Mouse (Mus musculus): ENCODE measurements around the gene Adamtsl1. TPM values are rescaled to one million over a fixed set of nuclear protein-coding genes. Genes with fewer than 3 reads are reported as not detected.
A peak's percentile ranks its signal among the peaks of the same experiment; 100 is the strongest.

Adamtsl1 gene
- polyA plus RNA-seq, 1 experiment = 5.2 TPM

DNA sequence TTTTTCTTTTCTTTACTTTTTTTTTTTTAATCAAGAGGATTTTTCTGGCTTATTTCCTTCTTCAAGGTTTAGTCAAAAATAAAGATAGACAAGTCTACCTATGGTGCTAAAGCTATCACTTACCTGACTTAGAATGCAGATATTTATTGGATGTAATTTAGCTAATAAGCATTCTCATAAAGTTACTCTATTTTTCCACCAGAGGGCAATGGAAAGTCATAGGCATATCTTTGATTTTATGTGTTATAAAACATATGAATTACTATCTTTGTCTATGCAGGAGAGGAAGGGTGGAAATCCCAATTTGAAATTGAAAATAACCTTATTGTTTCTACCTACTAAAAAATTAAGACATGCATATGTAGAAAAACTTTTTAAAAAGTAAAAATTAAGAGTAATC lies 418.2 kb downstream of the Adamtsl1 start:
- DNase-seq = no peak
- Histone ChIP-seq H3K27me3 (replicated peaks; ENCODE audit: control insufficient read depth, insufficient read depth, low read length) (no peaks in the 10 kb centered on the region), H3K36me3 (ENCODE audit: control insufficient read depth, insufficient read depth, low read length) (no peaks in the 10 kb centered on the region), H3K27ac (ENCODE audit: insufficient read depth, low read depth, low read length) (no peak overlapping the region), H3K4me1 (ENCODE audit: control insufficient read depth, insufficient read depth, low read length) (no peaks in the 10 kb centered on the region), H3K4me3 (ENCODE audit: insufficient read depth, low read depth, low read length) (no peak overlapping the region)
- no peak for TF ChIP-seq CTCF (conservative IDR thresholded peaks at IDR 0.05; ENCODE audit: insufficient read depth, insufficient read length, low read depth, low read length)
- TF ChIP-seq POLR2A (IDR thresholded peaks at IDR 0.05; ENCODE audit: low read depth, low read length) = no peak

DNA sequence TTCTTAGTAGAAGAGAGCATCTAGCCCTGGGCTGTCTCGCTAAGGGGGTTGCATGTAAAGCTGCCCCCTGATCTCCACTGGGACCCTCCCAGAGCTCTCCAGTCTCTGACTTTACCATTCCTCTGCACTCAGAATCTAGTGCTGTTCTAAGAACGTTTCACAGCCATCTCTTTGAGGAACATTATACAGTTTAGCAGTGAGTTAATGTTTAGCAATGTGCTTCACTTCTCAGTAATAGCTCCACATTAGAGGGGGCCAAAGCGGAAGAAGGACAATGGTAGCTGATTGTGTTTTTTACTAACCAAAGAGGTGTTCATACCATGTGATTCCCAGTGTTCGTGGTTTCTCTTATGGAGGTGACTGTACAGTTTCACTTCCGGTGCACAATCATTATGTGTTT lies 425.5 kb downstream of the Adamtsl1 start:
- 42% methylated on average over 5 of the region's 5 CpGs for WGBS
- DNase-seq = peak; percentile 34
- no peak overlapping the region for H3K4me3 ChIP-seq (ENCODE audit: insufficient read depth, low read depth, low read length)
- no peaks in the 10 kb centered on the region for H3K4me1 ChIP-seq (ENCODE audit: control insufficient read depth, insufficient read depth, low read length)
- TF ChIP-seq POLR2A (IDR thresholded peaks at IDR 0.05; ENCODE audit: low read depth, low read length) (no peak), CTCF (conservative IDR thresholded peaks at IDR 0.05; ENCODE audit: insufficient read depth, insufficient read length, low read depth, low read length) (no peak)
- H3K27me3 ChIP-seq (replicated peaks; ENCODE audit: control insufficient read depth, insufficient read depth, low read length) = no peaks in the 10 kb centered on the region
- no peak overlapping the region for H3K27ac ChIP-seq (ENCODE audit: insufficient read depth, low read depth, low read length)
- H3K36me3 ChIP-seq (ENCODE audit: control insufficient read depth, insufficient read depth, low read length) = no peaks in the 10 kb centered on the region

DNA sequence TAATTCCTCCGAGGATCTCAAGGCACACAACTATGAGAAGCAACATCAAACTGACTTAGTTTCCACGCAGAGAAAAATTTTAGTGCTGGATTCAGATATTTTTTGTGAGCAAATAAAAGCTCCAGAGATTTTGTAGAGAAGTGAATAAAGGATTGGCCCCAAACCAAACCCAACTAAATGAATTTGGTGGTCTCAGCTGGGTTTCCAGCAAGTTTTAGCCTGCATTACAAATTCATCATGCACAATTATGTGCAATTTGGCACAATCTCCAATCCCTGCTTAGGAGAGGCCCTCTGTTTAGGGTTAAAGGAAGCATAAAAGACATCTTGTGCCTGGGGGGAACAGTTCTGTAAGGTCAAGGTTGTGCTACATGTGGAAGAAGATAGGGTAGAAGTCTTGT lies 427.9 kb downstream of the Adamtsl1 start:
- Histone ChIP-seq H3K27me3 (replicated peaks; ENCODE audit: control insufficient read depth, insufficient read depth, low read length) (no peaks in the 10 kb centered on the region), H3K36me3 (ENCODE audit: control insufficient read depth, insufficient read depth, low read length) (no peaks in the 10 kb centered on the region), H3K4me1 (ENCODE audit: control insufficient read depth, insufficient read depth, low read length) (no peaks in the 10 kb centered on the region), H3K4me3 (ENCODE audit: insufficient read depth, low read depth, low read length) (no peak overlapping the region), H3K27ac (ENCODE audit: insufficient read depth, low read depth, low read length) (no peak overlapping the region)
- 88% methylated on average over 2 of the region's 2 CpGs for WGBS
- DNase-seq = no peak
- TF ChIP-seq POLR2A (IDR thresholded peaks at IDR 0.05; ENCODE audit: low read depth, low read length) = no peak
- no peak for TF ChIP-seq CTCF (conservative IDR thresholded peaks at IDR 0.05; ENCODE audit: insufficient read depth, insufficient read length, low read depth, low read length)

DNA sequence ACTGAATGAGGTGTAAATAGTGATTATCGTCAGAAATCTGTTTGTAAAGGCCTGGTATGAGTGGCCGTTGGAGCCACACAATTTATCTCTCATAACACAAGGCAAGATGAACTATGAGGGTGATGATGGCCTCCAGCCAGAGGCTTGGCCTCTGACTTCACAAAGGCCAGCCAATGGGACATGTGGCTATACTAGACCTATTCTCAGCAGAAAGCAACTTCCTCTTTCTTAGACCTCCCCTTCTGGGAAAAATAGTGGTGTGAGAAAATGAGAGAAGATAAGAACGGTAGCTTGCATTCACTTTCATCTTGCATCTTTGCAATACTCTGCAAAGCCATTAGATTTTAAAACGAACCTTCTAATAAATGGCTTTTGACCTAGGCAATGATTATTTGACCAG lies 439.6 kb downstream of the Adamtsl1 start:
- Histone ChIP-seq H3K4me3 (ENCODE audit: insufficient read depth, low read depth, low read length) (no peak overlapping the region), H3K36me3 (ENCODE audit: control insufficient read depth, insufficient read depth, low read length) (no peaks in the 10 kb centered on the region), H3K4me1 (ENCODE audit: control insufficient read depth, insufficient read depth, low read length) (peaks cover under 1% of the 10 kb centered on the region; the same call in 1 of the 2 replicates), H3K27ac (ENCODE audit: insufficient read depth, low read depth, low read length) (no peak overlapping the region), H3K27me3 (replicated peaks; ENCODE audit: control insufficient read depth, insufficient read depth, low read length) (no peaks in the 10 kb centered on the region)
- 74% methylated on average over 4 of the region's 4 CpGs for WGBS
- TF ChIP-seq POLR2A (IDR thresholded peaks at IDR 0.05; ENCODE audit: low read depth, low read length) = no peak
- no peak for TF ChIP-seq CTCF (conservative IDR thresholded peaks at IDR 0.05; ENCODE audit: insufficient read depth, insufficient read length, low read depth, low read length)
- DNase-seq = peak; percentile 57

DNA sequence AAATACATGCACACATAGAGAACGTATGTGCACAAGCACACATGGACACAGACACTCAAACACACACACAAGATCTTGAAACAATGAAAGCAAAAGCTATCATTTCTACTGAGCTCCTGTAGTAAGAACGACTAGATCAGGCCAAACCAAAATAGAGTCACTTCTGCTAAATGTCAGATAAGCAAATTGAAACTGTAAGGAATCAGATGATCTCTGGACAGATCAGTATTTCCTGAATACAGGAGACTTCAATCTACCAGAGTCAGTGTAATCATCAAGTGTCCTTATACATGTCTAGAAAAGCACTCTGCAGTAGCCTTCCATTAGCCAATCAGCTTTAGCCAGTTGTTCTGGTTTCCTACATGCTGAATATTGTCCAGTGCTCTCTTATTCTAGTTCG lies 441.4 kb downstream of the Adamtsl1 start:
- H3K27me3 ChIP-seq (replicated peaks; ENCODE audit: control insufficient read depth, insufficient read depth, low read length) = no peaks in the 10 kb centered on the region
- no peaks in the 10 kb centered on the region for H3K36me3 ChIP-seq (ENCODE audit: control insufficient read depth, insufficient read depth, low read length)
- H3K4me3 ChIP-seq (ENCODE audit: insufficient read depth, low read depth, low read length) = no peak overlapping the region
- no peak for DNase-seq
- 67% methylated on average over 3 of the region's 3 CpGs for WGBS
- TF ChIP-seq CTCF (conservative IDR thresholded peaks at IDR 0.05; ENCODE audit: insufficient read depth, insufficient read length, low read depth, low read length) (no peak), POLR2A (IDR thresholded peaks at IDR 0.05; ENCODE audit: low read depth, low read length) (no peak)
- H3K27ac ChIP-seq (ENCODE audit: insufficient read depth, low read depth, low read length) = no peak overlapping the region
- H3K4me1 ChIP-seq (ENCODE audit: control insufficient read depth, insufficient read depth, low read length) = peaks cover 6% of the 10 kb centered on the region; the same call in 1 of the 2 replicates

DNA sequence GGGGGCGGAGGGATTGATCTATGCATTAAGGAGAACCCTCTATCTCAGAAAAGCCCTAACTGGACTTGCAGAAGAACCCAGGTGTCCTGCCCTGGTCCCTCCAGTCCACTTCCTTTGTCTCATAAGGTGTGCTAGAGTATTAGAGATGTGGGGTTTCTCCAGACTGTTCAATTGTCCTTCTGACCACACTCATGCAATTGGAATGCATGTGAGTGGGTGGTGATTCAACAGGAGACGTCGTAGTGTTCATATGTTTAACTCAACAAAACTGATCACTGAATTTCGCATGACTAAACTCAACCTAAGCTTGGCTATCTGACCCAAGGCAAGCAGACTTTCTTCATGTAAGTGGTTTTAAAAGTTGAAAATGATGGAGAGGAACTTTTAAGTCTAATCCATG lies 443.3 kb downstream of the Adamtsl1 start:
- WGBS = 74% methylated on average over 4 of the region's 4 CpGs
- Histone ChIP-seq H3K27me3 (replicated peaks; ENCODE audit: control insufficient read depth, insufficient read depth, low read length) (no peaks in the 10 kb centered on the region), H3K4me3 (ENCODE audit: insufficient read depth, low read depth, low read length) (no peak overlapping the region), H3K36me3 (ENCODE audit: control insufficient read depth, insufficient read depth, low read length) (no peaks in the 10 kb centered on the region), H3K4me1 (ENCODE audit: control insufficient read depth, insufficient read depth, low read length) (peaks cover 6% of the 10 kb centered on the region; the same call in 1 of the 2 replicates), H3K27ac (ENCODE audit: insufficient read depth, low read depth, low read length) (no peak overlapping the region)
- no peak for DNase-seq
- TF ChIP-seq CTCF (conservative IDR thresholded peaks at IDR 0.05; ENCODE audit: insufficient read depth, insufficient read length, low read depth, low read length) (no peak), POLR2A (IDR thresholded peaks at IDR 0.05; ENCODE audit: low read depth, low read length) (no peak)

DNA sequence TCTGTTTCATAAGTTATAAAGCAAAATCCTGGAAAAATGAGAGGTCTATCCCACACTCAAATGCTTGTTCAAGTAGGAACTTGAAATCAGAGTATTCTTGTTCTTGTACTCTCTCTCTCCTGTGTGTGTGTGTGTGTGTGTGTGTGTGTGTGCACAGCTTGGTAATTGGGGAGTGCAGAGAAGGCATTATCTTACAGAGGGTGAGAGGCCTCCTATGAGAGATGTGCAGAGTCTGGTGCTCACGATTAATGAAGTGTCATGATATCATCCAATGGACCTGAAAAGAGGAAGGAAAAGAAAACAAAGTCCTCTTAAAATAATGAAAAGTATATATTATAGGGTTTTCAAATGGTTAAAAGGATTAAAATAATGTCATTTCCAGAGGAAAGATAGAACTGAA lies 443.9 kb downstream of the Adamtsl1 start:
- WGBS = 62% methylated on average over 1 of the region's 1 CpGs
- no peak overlapping the region for H3K4me3 ChIP-seq (ENCODE audit: insufficient read depth, low read depth, low read length)
- no peak for TF ChIP-seq POLR2A (IDR thresholded peaks at IDR 0.05; ENCODE audit: low read depth, low read length)
- TF ChIP-seq CTCF (conservative IDR thresholded peaks at IDR 0.05; ENCODE audit: insufficient read depth, insufficient read length, low read depth, low read length) = no peak
- no peak overlapping the region for H3K27ac ChIP-seq (ENCODE audit: insufficient read depth, low read depth, low read length)
- DNase-seq = no peak
- H3K4me1 ChIP-seq (ENCODE audit: control insufficient read depth, insufficient read depth, low read length) = peaks cover 6% of the 10 kb centered on the region; the same call in 1 of the 2 replicates
- H3K36me3 ChIP-seq (ENCODE audit: control insufficient read depth, insufficient read depth, low read length) = no peaks in the 10 kb centered on the region
- H3K27me3 ChIP-seq (replicated peaks; ENCODE audit: control insufficient read depth, insufficient read depth, low read length) = no peaks in the 10 kb centered on the region

Data from kidney, adult 2 months (tissue).